Comparison of ENCODE assay signal across 46 mouse cellular contexts in genomic region chr7:140843806-140844205, GRCm38 (mm10). TPM values are rescaled to one million over a fixed set of nuclear protein-coding genes. Genes with fewer than 3 reads are reported as not detected.
"Had no signal": no experiment of that assay in that cellular context is flagged by ENCODE, and none has a peak within 500 bp of the region (broad histone marks: within the 10 kb centered on the region; RNA-seq: fewer than 3 reads in every experiment).

No protein-coding gene starts in this region.

- H3K9ac ChIP-seq: limb, embryonic 12.5 days; limb, embryonic 13.5 days; limb, embryonic 15.5 days; liver, embryonic 12.5 days; liver, embryonic 13.5 days; liver, embryonic 14.5 days; liver, embryonic 15.5 days; liver, postnatal 0 days; lung, embryonic 14.5 days; lung, embryonic 15.5 days; midbrain, embryonic 12.5 days; midbrain, embryonic 15.5 days had no signal

- H3K9me3 ChIP-seq: limb, embryonic 10.5 days; limb, embryonic 12.5 days; limb, embryonic 13.5 days; limb, embryonic 15.5 days; liver, embryonic 12.5 days; liver, embryonic 13.5 days; liver, embryonic 15.5 days; lung, embryonic 15.5 days; megakaryocyte, embryonic 14.5 days; midbrain, embryonic 12.5 days; midbrain, embryonic 13.5 days; midbrain, embryonic 15.5 days had no signal

- H3K4me2 ChIP-seq: limb, embryonic 12.5 days; limb, embryonic 13.5 days; limb, embryonic 15.5 days; liver, embryonic 11.5 days; liver, embryonic 12.5 days; liver, embryonic 13.5 days; liver, embryonic 15.5 days; lung, embryonic 14.5 days; lung, embryonic 15.5 days; midbrain, embryonic 12.5 days; midbrain, embryonic 13.5 days; midbrain, embryonic 15.5 days had no signal

- ATAC-seq: liver, embryonic 12.5 days; liver, postnatal 0 days; lung, postnatal 0 days had no signal

- H3K36me3 ChIP-seq: limb, embryonic 10.5 days; limb, embryonic 12.5 days; limb, embryonic 13.5 days; limb, embryonic 15.5 days; liver, embryonic 12.5 days; liver, embryonic 13.5 days; liver, embryonic 15.5 days; lung, embryonic 15.5 days; midbrain, embryonic 12.5 days; midbrain, embryonic 13.5 days; midbrain, embryonic 15.5 days had no signal

- H3K4me1 ChIP-seq: liver, embryonic 12.5 days; midbrain, embryonic 12.5 days; midbrain, embryonic 13.5 days; midbrain, embryonic 15.5 days had no signal

- H3K4me3 ChIP-seq: left cerebral cortex, adult 2 months; limb, embryonic 10.5 days; limb, embryonic 12.5 days; limb, embryonic 13.5 days; limb, embryonic 15.5 days; liver, embryonic 12.5 days; liver, embryonic 13.5 days; liver, embryonic 15.5 days; lung, embryonic 15.5 days; megakaryocyte, embryonic 14.5 days; midbrain, embryonic 12.5 days; midbrain, embryonic 13.5 days; midbrain, embryonic 15.5 days; myocyte had no signal

- DNase-seq: left cerebral cortex, postnatal 4 days; liver; liver, embryonic 13.5 days; lung, adult 18-20 months; lung, adult 2 months; lung, embryonic 14.5 days; lung, postnatal 10 days; lung, postnatal 14 days; lung, postnatal 36 days; lung, postnatal 4 days; midbrain, embryonic 14.5 days had no signal

- H3K27ac ChIP-seq: left cerebral cortex, adult 2 months; limb, embryonic 10.5 days; limb, embryonic 12.5 days; limb, embryonic 13.5 days; limb, embryonic 15.5 days; liver, embryonic 12.5 days; liver, embryonic 13.5 days; liver, embryonic 14.5 days; liver, embryonic 15.5 days; lung, embryonic 15.5 days; macrophage; midbrain, embryonic 12.5 days; midbrain, embryonic 13.5 days; midbrain, embryonic 15.5 days had no signal

RNA-seq across cellular contexts. Expression of gene Scgb1c1, which starts 1.5 kb away (rescaled TPM):
- total RNA-seq: left cerebral cortex, adult 2 months; left cerebral cortex, adult 8-10 months; left cerebral cortex, postnatal 10 days; left cerebral cortex, postnatal 14 days; left cerebral cortex, postnatal 25 days; left cerebral cortex, postnatal 36 days; left cerebral cortex, postnatal 4 days; megakaryocyte progenitor cell, adult 5-6 weeks; megakaryocyte, adult 5-6 weeks; megakaryocyte-erythroid progenitor cell, adult 5-6 weeks; midbrain, postnatal 0 days; monocyte, adult 5-6 weeks had no signal
- polyA plus RNA-seq: limb, embryonic 10.5 days; limb, embryonic 11.5 days; limb, embryonic 12.5 days; limb, embryonic 13.5 days; limb, embryonic 14.5 days; limb, embryonic 15.5 days; liver, embryonic 11.5 days; liver, embryonic 12.5 days; liver, embryonic 13.5 days; liver, embryonic 14.5 days; liver, embryonic 15.5 days; liver, embryonic 16.5 days; liver, postnatal 0 days; lung, embryonic 14.5 days; lung, embryonic 15.5 days; macrophage; midbrain, embryonic 12.5 days; midbrain, embryonic 13.5 days; midbrain, embryonic 14.5 days; midbrain, embryonic 15.5 days; midbrain, embryonic 16.5 days; midbrain, postnatal 0 days; myocyte; neural tube, embryonic 11.5 days had no signal

RNA-seq across cellular contexts. Expression of gene Odf3, which starts 3.8 kb away (rescaled TPM):
- total RNA-seq: left cerebral cortex, adult 2 months; left cerebral cortex, postnatal 10 days; left cerebral cortex, postnatal 14 days; left cerebral cortex, postnatal 25 days; left cerebral cortex, postnatal 36 days; left cerebral cortex, postnatal 4 days; liver, adult 2 months; megakaryocyte progenitor cell, adult 5-6 weeks; megakaryocyte, adult 5-6 weeks; megakaryocyte-erythroid progenitor cell, adult 5-6 weeks; midbrain, postnatal 0 days; monocyte, adult 5-6 weeks had no signal
- polyA plus RNA-seq: limb, embryonic 10.5 days; limb, embryonic 11.5 days; limb, embryonic 12.5 days; limb, embryonic 13.5 days; limb, embryonic 15.5 days; liver, adult 2 months; liver, embryonic 11.5 days; liver, embryonic 13.5 days; liver, embryonic 14.5 days; liver, embryonic 15.5 days; liver, embryonic 16.5 days; liver, postnatal 0 days; lung, embryonic 14.5 days; lung, embryonic 15.5 days; lung, embryonic 16.5 days; lung, postnatal 0 days; macrophage; midbrain, embryonic 12.5 days; midbrain, embryonic 14.5 days; midbrain, embryonic 15.5 days; midbrain, embryonic 16.5 days; neural tube, embryonic 11.5 days had no signal

RNA-seq across cellular contexts. Expression of gene Urah, which starts 9.0 kb away (rescaled TPM):
- total RNA-seq: left cerebral cortex, postnatal 4 days; megakaryocyte progenitor cell, adult 5-6 weeks; megakaryocyte, adult 5-6 weeks; megakaryocyte-erythroid progenitor cell, adult 5-6 weeks; monocyte, adult 5-6 weeks had no signal
- polyA plus RNA-seq: macrophage; midbrain, embryonic 13.5 days; midbrain, embryonic 14.5 days; midbrain, embryonic 15.5 days; midbrain, embryonic 16.5 days had no signal

RNA-seq across cellular contexts. Expression of gene Gm45785, which starts 12.3 kb away (rescaled TPM):
- total RNA-seq: megakaryocyte, adult 5-6 weeks had no signal
- polyA plus RNA-seq: limb, embryonic 10.5 days; limb, embryonic 11.5 days; limb, embryonic 13.5 days; limb, embryonic 14.5 days; limb, embryonic 15.5 days; liver, adult 2 months; liver, embryonic 11.5 days; liver, embryonic 12.5 days; liver, embryonic 13.5 days; liver, embryonic 14.5 days; liver, embryonic 15.5 days; liver, embryonic 16.5 days; liver, postnatal 0 days; lung, adult 2 months; lung, embryonic 14.5 days; lung, embryonic 15.5 days; lung, embryonic 16.5 days; lung, postnatal 0 days; macrophage; midbrain, embryonic 13.5 days; midbrain, embryonic 14.5 days; midbrain, postnatal 0 days; myocyte; neural tube, embryonic 11.5 days had no signal
